Mouse (Mus musculus) ovary, adult 18-20 months (tissue): ENCODE results near the gene Ifna2.
A peak's percentile ranks its signal among the peaks of the same experiment; 100 is the strongest.

Source experiments
- DNase-seq: peaks from one replicate; pipeline ENCODE4 v3.0.0; 2022; ENCODE audit warnings: low spot score, mixed read lengths

Gene Ifna2

GRCm38 (mm10) chr4:88653644-88654043 is 30.1 kb downstream of the Ifna2 start:
- DNase-seq, result no peak

GRCm38 (mm10) chr4:88644359-88644758 is 39.4 kb downstream of the Ifna2 start, which contains the start of gene Ifna13:
Gene Ifna13, minus strand, starts transcription at chr4:88644459.
- DNase-seq, result no peak

GRCm38 (mm10) chr4:88642526-88642925 is 41.2 kb downstream of the Ifna2 start:
- DNase-seq, result no peak

- DNase-seq, result peak; percentile 73
These were observed 42.5 kb downstream of the Ifna2 start for GRCm38 (mm10) chr4:88641077-88641831.

GRCm38 (mm10) chr4:88640704-88641076 is 43.0 kb downstream of the Ifna2 start:
- DNase-seq, result no peak

- DNase-seq, result no peak
These were observed 49.4 kb downstream of the Ifna2 start, which contains the start of gene C87499 for GRCm38 (mm10) chr4:88634311-88634710. Gene C87499, minus strand, starts transcription at chr4:88634411.
